Mouse (Mus musculus): ENCODE results near the gene Vmn2r81.
"Not testable (repeated sequence)": the region's sequence is repeated elsewhere in the genome, so short reads cannot be mapped to it uniquely, and the experiment has no call there.

Gene Vmn2r81

GRCm38 (mm10) chr10:79247392-79247791, at the start of gene Vmn2r81:
TSS of gene Vmn2r81 (plus strand) at chr10:79247692.
- not testable (repeated sequence) for DNase-seq

- not testable (repeated sequence) for DNase-seq
Observed at GRCm38 (mm10) chr10:79199973-79200372, 47.5 kb upstream of the Vmn2r81 start.

GRCm38 (mm10) chr10:79220432-79220831, 27.1 kb upstream of the Vmn2r81 start:
- DNase-seq: no peak

- no peak for DNase-seq
Observed at GRCm38 (mm10) chr10:79221606-79222005, 25.9 kb upstream of the Vmn2r81 start.

GRCm38 (mm10) chr10:79222214-79222613, 25.3 kb upstream of the Vmn2r81 start:
- no peak for DNase-seq

- DNase-seq: not testable (repeated sequence)
Observed at GRCm38 (mm10) chr10:79322033-79322736, 74.7 kb downstream of the Vmn2r81 start.

GRCm38 (mm10) chr10:79322737-79323086, 75.2 kb downstream of the Vmn2r81 start:
- DNase-seq: no peak

Measured in cerebellum, postnatal 36 days (tissue).